ENCODE assay signal across 9 mouse cellular contexts in the genomic region with DNA sequence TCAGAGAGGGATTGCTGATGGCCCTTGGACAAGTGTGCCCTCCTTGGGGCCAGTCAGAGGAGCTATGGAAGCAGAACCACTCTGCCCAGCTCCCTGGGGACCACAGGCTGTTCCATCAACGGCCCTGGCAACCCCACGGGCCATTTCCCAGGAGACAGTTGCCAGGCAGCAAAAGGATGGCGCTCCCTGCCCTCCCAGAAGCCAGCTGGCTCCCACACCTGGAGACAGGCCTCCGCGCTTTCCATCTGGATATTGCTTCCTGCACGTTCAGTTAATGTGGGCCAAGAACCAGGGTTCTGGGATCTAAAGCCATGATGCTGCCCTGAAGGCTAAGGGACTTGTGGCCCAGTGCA. TPM values are rescaled to one million over a fixed set of nuclear protein-coding genes. Genes with fewer than 3 reads are reported as not detected.
DNase-seq lines count a peak whose midpoint lies in the region; ATAC-seq and TF ChIP-seq lines count a peak whose summit lies in the region.
"Had no signal": no experiment of that assay in that cellular context is flagged by ENCODE, and none has a peak within 500 bp of the region (broad histone marks: within the 10 kb centered on the region; RNA-seq: fewer than 3 reads in every experiment).

No protein-coding gene starts in this region.

- no peak for TF ChIP-seq CTCF in forebrain, postnatal 0 days (IDR thresholded peaks at IDR 0.05; ENCODE audit: low read depth)

- peaks cover 66% of the 10 kb centered on the region for H3K79me2 ChIP-seq in macrophage (ENCODE audit: inconsistent target)

- WGBS in forebrain, postnatal 0 days: 72% methylated on average over 6 of the region's 6 CpGs
- WGBS in forebrain, embryonic 11.5 days: 87% methylated on average over 6 of the region's 6 CpGs
- WGBS in limb, embryonic 15.5 days: 83% methylated on average over 6 of the region's 6 CpGs
- WGBS in limb, embryonic 10.5 days: 92% methylated on average over 6 of the region's 6 CpGs
- WGBS in embryonic facial prominence, embryonic 10.5 days: 90% methylated on average over 6 of the region's 6 CpGs
- WGBS in macrophage (ENCODE audit: missing documents): 89% methylated on average over 6 of the region's 6 CpGs

- H3K4me2 ChIP-seq in forebrain, postnatal 0 days (ENCODE audit: low read depth): no peak overlapping the region
- H3K4me2 ChIP-seq in forebrain, embryonic 11.5 days (ENCODE audit: low read depth, low read length, severe bottlenecking): no peak overlapping the region
- no peak overlapping the region for H3K4me2 ChIP-seq in limb, embryonic 15.5 days
- H3K4me2 ChIP-seq: heart, embryonic 13.5 days had no signal

- no peak for DNase-seq in forebrain, postnatal 0 days
- no peak for DNase-seq in forebrain, embryonic 11.5 days (ENCODE audit: low spot score)
- DNase-seq in limb, embryonic 10.5 days (ENCODE audit: low spot score): no peak
- no peak for DNase-seq in embryonic facial prominence, embryonic 10.5 days (ENCODE audit: low spot score)
- DNase-seq in urinary bladder, postnatal 25 days (ENCODE audit: low spot score): no peak
- DNase-seq in frontal cortex, adult 2 months (ENCODE audit: extremely low spot score in 1 of 2, low spot score in 1 of 2): no peak

- H3K9me3 ChIP-seq in forebrain, postnatal 0 days (ENCODE audit: low read length): no peaks in the 10 kb centered on the region
- no peaks in the 10 kb centered on the region for H3K9me3 ChIP-seq in forebrain, embryonic 11.5 days (ENCODE audit: control insufficient read depth, low read length)
- no peaks in the 10 kb centered on the region for H3K9me3 ChIP-seq in limb, embryonic 15.5 days
- no peaks in the 10 kb centered on the region for H3K9me3 ChIP-seq in limb, embryonic 10.5 days (replicated peaks)
- H3K9me3 ChIP-seq in embryonic facial prominence, embryonic 10.5 days: no peaks in the 10 kb centered on the region
- H3K9me3 ChIP-seq: heart, embryonic 13.5 days had no signal

- no peaks in the 10 kb centered on the region for H3K27me3 ChIP-seq in forebrain, postnatal 0 days (ENCODE audit: insufficient read depth, low read length)
- no peaks in the 10 kb centered on the region for H3K27me3 ChIP-seq in forebrain, embryonic 11.5 days (ENCODE audit: control insufficient read depth, insufficient read depth, low read length)
- H3K27me3 ChIP-seq in limb, embryonic 15.5 days: no peaks in the 10 kb centered on the region
- no peaks in the 10 kb centered on the region for H3K27me3 ChIP-seq in limb, embryonic 10.5 days (ENCODE audit: low read depth, poor library complexity, severe bottlenecking)
- H3K27me3 ChIP-seq in embryonic facial prominence, embryonic 10.5 days (replicated peaks; ENCODE audit: low read depth, poor library complexity, severe bottlenecking): no peaks in the 10 kb centered on the region
- H3K27me3 ChIP-seq: heart, embryonic 13.5 days had no signal

- no peak overlapping the region for H3K4me3 ChIP-seq in forebrain, postnatal 0 days (ENCODE audit: low read depth, low read length)
- no peak overlapping the region for H3K4me3 ChIP-seq in forebrain, embryonic 11.5 days (ENCODE audit: low read depth, low read length)
- no peak overlapping the region for H3K4me3 ChIP-seq in limb, embryonic 15.5 days
- no peak overlapping the region for H3K4me3 ChIP-seq in limb, embryonic 10.5 days
- no peak overlapping the region for H3K4me3 ChIP-seq in embryonic facial prominence, embryonic 10.5 days
- H3K4me3 ChIP-seq in macrophage (ENCODE audit: inconsistent target): no peak overlapping the region
- H3K4me3 ChIP-seq: heart, embryonic 13.5 days had no signal

- H3K9ac ChIP-seq in forebrain, postnatal 0 days: no peak overlapping the region
- no peak overlapping the region for H3K9ac ChIP-seq in forebrain, embryonic 11.5 days (ENCODE audit: low read length)
- H3K9ac ChIP-seq in limb, embryonic 15.5 days: no peak overlapping the region
- H3K9ac ChIP-seq: heart, embryonic 13.5 days had no signal

- H3K27ac ChIP-seq in forebrain, postnatal 0 days (ENCODE audit: low read depth, low read length): peak overlapping the region; percentile 15; the same call in 1 of the 2 replicates
- no peak overlapping the region for H3K27ac ChIP-seq in forebrain, embryonic 11.5 days (ENCODE audit: low read depth, low read length)
- H3K27ac ChIP-seq in limb, embryonic 15.5 days: 0 out of 2 replicates have a peak overlapping the region, but pooled peaks have one; percentile 29
- H3K27ac ChIP-seq in limb, embryonic 10.5 days: no peak overlapping the region
- 0 out of 2 replicates have a peak overlapping the region, but pooled peaks have one; percentile 37 for H3K27ac ChIP-seq in embryonic facial prominence, embryonic 10.5 days (replicated peaks)
- H3K27ac ChIP-seq in macrophage: peak overlapping the region; percentile 21; the same call in 1 of the 2 replicates
- H3K27ac ChIP-seq: heart, embryonic 13.5 days had no signal

- H3K36me3 ChIP-seq in forebrain, postnatal 0 days (ENCODE audit: insufficient read depth): peaks cover 71% of the 10 kb centered on the region
- H3K36me3 ChIP-seq in forebrain, embryonic 11.5 days (ENCODE audit: control insufficient read depth, insufficient read depth, low read length): peaks cover 26% of the 10 kb centered on the region
- peaks cover 63% of the 10 kb centered on the region for H3K36me3 ChIP-seq in limb, embryonic 15.5 days
- H3K36me3 ChIP-seq in limb, embryonic 10.5 days: peaks cover 91% of the 10 kb centered on the region
- H3K36me3 ChIP-seq in embryonic facial prominence, embryonic 10.5 days (replicated peaks): peaks cover 97% of the 10 kb centered on the region
- H3K36me3 ChIP-seq in macrophage (ENCODE audit: inconsistent target): peaks cover 45% of the 10 kb centered on the region; the same call in 1 of the 2 replicates

- 0 out of 2 replicates have a peak, but pooled peaks have one; percentile 11 for ATAC-seq in forebrain, postnatal 0 days
- ATAC-seq in forebrain, embryonic 11.5 days (replicated peaks; ENCODE audit: low FRiP score): no peak
- no peak for ATAC-seq in limb, embryonic 15.5 days (ENCODE audit: insufficient number of reproducible peaks, low FRiP score, low TSS enrichment, low read depth)

- peaks cover 5% of the 10 kb centered on the region for H3K4me1 ChIP-seq in forebrain, postnatal 0 days (ENCODE audit: insufficient read depth)
- H3K4me1 ChIP-seq in forebrain, embryonic 11.5 days (replicated peaks; ENCODE audit: control insufficient read depth, insufficient read depth, low read length): peaks cover 7% of the 10 kb centered on the region; the same call in 1 of the 2 replicates
- H3K4me1 ChIP-seq in limb, embryonic 15.5 days: peaks cover 28% of the 10 kb centered on the region
- H3K4me1 ChIP-seq in limb, embryonic 10.5 days: peaks cover 27% of the 10 kb centered on the region
- H3K4me1 ChIP-seq in embryonic facial prominence, embryonic 10.5 days: peaks cover 36% of the 10 kb centered on the region

RNA-seq across cellular contexts. Expression of gene Ttyh3, which starts 11.8 kb away (rescaled TPM):
- total RNA-seq in forebrain, postnatal 0 days (2014; rRNA removed): 114 and 163 TPM in 2 replicates
- 65.0 and 67.9 TPM in 2 replicates for polyA plus RNA-seq in forebrain, postnatal 0 days (2015; fragmentation: Nextera tagmentation; extraction: Ambion mirVana)
- polyA plus RNA-seq in forebrain, embryonic 11.5 days (2014; fragmentation: Nextera tagmentation; extraction: Ambion mirVana): 83.3 and 91.5 TPM in 2 replicates
- polyA plus RNA-seq in limb, embryonic 15.5 days (2015; fragmentation: Nextera tagmentation; extraction: Ambion mirVana): 29.9 and 34.1 TPM in 2 replicates
- 36.6 and 47.0 TPM in 2 replicates for polyA plus RNA-seq in limb, embryonic 10.5 days (2016; fragmentation: Nextera tagmentation; extraction: Ambion mirVana)
- 33.4 and 35.5 TPM in 2 replicates for polyA plus RNA-seq in embryonic facial prominence, embryonic 10.5 days (2016; fragmentation: Nextera tagmentation; extraction: Ambion mirVana)
- 100 to 1,000 TPM in 5 of 26 experiments, 10 to 100 TPM in 21; 14.6 to 140 (median 53.0) TPM for total RNA-seq in macrophage (2018; cell fraction: chromatin; rRNA removed)
- 100 to 1,000 TPM in 7 of 26 experiments, 10 to 100 TPM in 19; 44.2 to 125 (median 76.8) TPM for total RNA-seq in macrophage (2018; cell fraction: cytosol; rRNA removed)
- 100 to 1,000 TPM in 8 of 26 experiments, 10 to 100 TPM in 18; 43.1 to 131 (median 86.6) TPM for total RNA-seq in macrophage (2018; cell fraction: nucleus; rRNA removed)
- polyA plus RNA-seq in macrophage (2018): 40.4 to 80.7 TPM (median 48.0 TPM) in 3 replicates
- polyA plus RNA-seq in frontal cortex, adult 2 months (2012; rRNA removed): 137 and 141 TPM in 2 replicates

RNA-seq across cellular contexts. Expression of gene Lfng, which starts 29.9 kb away (rescaled TPM):
- total RNA-seq in forebrain, postnatal 0 days (2014; rRNA removed): 39.4 and 53.7 TPM in 2 replicates
- 19.2 and 23.0 TPM in 2 replicates for polyA plus RNA-seq in forebrain, postnatal 0 days (2015; fragmentation: Nextera tagmentation; extraction: Ambion mirVana)
- polyA plus RNA-seq in forebrain, embryonic 11.5 days (2014; fragmentation: Nextera tagmentation; extraction: Ambion mirVana): 41.8 and 45.4 TPM in 2 replicates
- 16.9 and 19.7 TPM in 2 replicates for polyA plus RNA-seq in limb, embryonic 15.5 days (2015; fragmentation: Nextera tagmentation; extraction: Ambion mirVana)
- 4.3 and 5.8 TPM in 2 replicates for polyA plus RNA-seq in limb, embryonic 10.5 days (2016; fragmentation: Nextera tagmentation; extraction: Ambion mirVana)
- 11.7 and 14.9 TPM in 2 replicates for polyA plus RNA-seq in embryonic facial prominence, embryonic 10.5 days (2016; fragmentation: Nextera tagmentation; extraction: Ambion mirVana)
- total RNA-seq in macrophage (2018; cell fraction: chromatin; rRNA removed): 100 to 1,000 TPM in 1 of 26 experiments, 10 to 100 TPM in 24, 1 to 10 TPM in 1; 8.4 to 105 (median 42.7) TPM
- total RNA-seq in macrophage (2018; cell fraction: cytosol; rRNA removed): 10 to 100 TPM; 24.5 to 80.6 (median 54.7) TPM
- total RNA-seq in macrophage (2018; cell fraction: nucleus; rRNA removed): 100 to 1,000 TPM in 2 of 26 experiments, 10 to 100 TPM in 24; 14.8 to 111 (median 57.4) TPM
- 33.7 to 75.9 TPM (median 52.2 TPM) in 3 replicates for polyA plus RNA-seq in macrophage (2018)
- 28.7 and 36.2 TPM in 2 replicates for polyA plus RNA-seq in frontal cortex, adult 2 months (2012; rRNA removed)

Comparison
In these comparisons a context has a peak if more than half of its experiments do, and no peak if none do; other contexts are left out.
1. H3K27ac ChIP-seq: peak in forebrain, postnatal 0 days (single experiment), limb, embryonic 15.5 days (single experiment), embryonic facial prominence, embryonic 10.5 days (single experiment) and macrophage (single experiment); none in forebrain, embryonic 11.5 days (single experiment) and limb, embryonic 10.5 days (single experiment).